Mouse (Mus musculus) megakaryocyte, embryonic 14.5 days (primary cell): ENCODE measurements around the gene Fam234a.

Experiments used
- FLI1 ChIP-seq: IDR thresholded peaks from 2 replicates; pipeline ENCODE4 v1.6.1; 2012; ENCODE audit warnings: low read length, inconsistent platforms, mixed read lengths
- GATA1 ChIP-seq: IDR thresholded peaks from 3 replicates; pipeline ENCODE4 v1.6.1; 2012; ENCODE audit warnings: mixed read lengths, low read length, inconsistent platforms, borderline replicate concordance

DNA sequence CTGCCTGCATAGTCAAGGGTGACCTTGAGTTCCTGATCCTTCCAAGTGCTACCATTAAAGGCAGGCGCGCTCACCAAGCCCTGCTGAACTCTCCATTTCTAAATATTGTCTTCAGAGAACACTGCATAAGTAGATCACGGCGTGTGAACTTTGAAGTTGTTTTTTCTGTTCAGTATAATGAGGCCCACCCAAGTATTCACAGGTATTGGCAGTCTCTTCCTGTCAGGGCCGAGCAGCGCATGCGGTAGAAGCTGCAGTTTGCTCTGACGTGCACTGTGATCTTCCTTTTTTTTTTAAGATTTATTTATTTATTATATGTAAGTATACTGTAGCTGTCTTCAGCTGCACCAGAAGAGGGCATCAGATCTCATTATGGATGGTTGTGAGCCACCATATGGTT is 9.7 kb downstream of the Fam234a start:
- no peak for TF ChIP-seq GATA1
- TF ChIP-seq FLI1: no peak
